Mouse (Mus musculus): ENCODE results near the gene Atg4b. TPM values are rescaled to one million over a fixed set of nuclear protein-coding genes. Genes with fewer than 3 reads are reported as not detected.

Atg4b gene
- polyA plus RNA-seq (2015; fragmentation: Illumina TruSeq; extraction: RNeasy Lipid Tissue Mini Kit (QIAGEN cat#74804); ENCODE audit: insufficient read depth, low read depth, low replicate concordance) = 13.9 TPM

GRCm38 (mm10) chr1:93751290-93751689 is at the start of gene Atg4b:
TSS of gene Atg4b (plus strand) at chr1:93751500.

GRCm38 (mm10) chr1:93754573-93755290 is 3.4 kb downstream of the Atg4b start, which contains the start of gene Thap4:
TSS of gene Thap4 (minus strand) at chr1:93754864.

GRCm38 (mm10) chr1:93801741-93802238 is 50.5 kb downstream of the Atg4b start, which contains the start of gene Dtymk:
TSS of gene Dtymk (minus strand) at chr1:93801934.

GRCm38 (mm10) chr1:93803556-93804507 is 52.5 kb downstream of the Atg4b start, which contains the start of gene Ing5:
TSS of gene Ing5 (plus strand) at chr1:93803965.

GRCm38 (mm10) chr1:93824609-93825008 is 73.3 kb downstream of the Atg4b start, which contains the start of gene D2hgdh:
TSS of gene D2hgdh (plus strand) at chr1:93824909.

Other genes with a start within 250 kb of the Atg4b start
- gene Farp2, start 239.4 kb upstream of the Atg4b start, polyA plus RNA-seq (2015; fragmentation: Illumina TruSeq; extraction: RNeasy Lipid Tissue Mini Kit (QIAGEN cat#74804); ENCODE audit: insufficient read depth, low read depth, low replicate concordance) = 2.7 TPM
- gene Stk25, start 92.8 kb upstream of the Atg4b start, polyA plus RNA-seq (2015; fragmentation: Illumina TruSeq; extraction: RNeasy Lipid Tissue Mini Kit (QIAGEN cat#74804); ENCODE audit: insufficient read depth, low read depth, low replicate concordance) = 56.8 TPM
- 14.0 TPM for gene Bok, start 65.8 kb upstream of the Atg4b start, polyA plus RNA-seq (2015; fragmentation: Illumina TruSeq; extraction: RNeasy Lipid Tissue Mini Kit (QIAGEN cat#74804); ENCODE audit: insufficient read depth, low read depth, low replicate concordance)
- gene Thap4, start 3.4 kb downstream of the Atg4b start, polyA plus RNA-seq (2015; fragmentation: Illumina TruSeq; extraction: RNeasy Lipid Tissue Mini Kit (QIAGEN cat#74804); ENCODE audit: insufficient read depth, low read depth, low replicate concordance) = 11.6 TPM
- 18.4 TPM for gene Dtymk, start 50.4 kb downstream of the Atg4b start, polyA plus RNA-seq (2015; fragmentation: Illumina TruSeq; extraction: RNeasy Lipid Tissue Mini Kit (QIAGEN cat#74804); ENCODE audit: insufficient read depth, low read depth, low replicate concordance)
- 3.7 TPM for gene Ing5, start 52.5 kb downstream of the Atg4b start, polyA plus RNA-seq (2015; fragmentation: Illumina TruSeq; extraction: RNeasy Lipid Tissue Mini Kit (QIAGEN cat#74804); ENCODE audit: insufficient read depth, low read depth, low replicate concordance)
- gene D2hgdh, start 73.4 kb downstream of the Atg4b start, polyA plus RNA-seq (2015; fragmentation: Illumina TruSeq; extraction: RNeasy Lipid Tissue Mini Kit (QIAGEN cat#74804); ENCODE audit: insufficient read depth, low read depth, low replicate concordance) = 9.2 TPM
- 0.37 TPM for gene Gal3st2, start 109.8 kb downstream of the Atg4b start, polyA plus RNA-seq (2015; fragmentation: Illumina TruSeq; extraction: RNeasy Lipid Tissue Mini Kit (QIAGEN cat#74804); ENCODE audit: insufficient read depth, low read depth, low replicate concordance)
- not detected for gene Gal3st2b, start 166.8 kb downstream of the Atg4b start, polyA plus RNA-seq (2015; fragmentation: Illumina TruSeq; extraction: RNeasy Lipid Tissue Mini Kit (QIAGEN cat#74804); ENCODE audit: insufficient read depth, low read depth, low replicate concordance)
- not detected for gene Gal3st2c, start 239.0 kb downstream of the Atg4b start, polyA plus RNA-seq (2015; fragmentation: Illumina TruSeq; extraction: RNeasy Lipid Tissue Mini Kit (QIAGEN cat#74804); ENCODE audit: insufficient read depth, low read depth, low replicate concordance)

All from pancreas, adult 10 weeks (tissue).